Mouse (Mus musculus) layer of hippocampus, postnatal 36 days (tissue): ENCODE measurements around the gene Rfesd. TPM values are rescaled to one million over a fixed set of nuclear protein-coding genes. Genes with fewer than 3 reads are reported as not detected.

Experiments
- DNase-seq, 2 experiments: peaks; one replicate each; pipeline ENCODE4 v3.0.0; 2022
- total RNA-seq, 2 experiments: library from RNA; stranded (reverse); gene quantifications; 2 replicates each; pipeline ENCODE4 v1.2.3; 2021

Rfesd gene
- total RNA-seq, 2 experiments from 2014 or later: 15.8 to 20.8 TPM

DNA sequence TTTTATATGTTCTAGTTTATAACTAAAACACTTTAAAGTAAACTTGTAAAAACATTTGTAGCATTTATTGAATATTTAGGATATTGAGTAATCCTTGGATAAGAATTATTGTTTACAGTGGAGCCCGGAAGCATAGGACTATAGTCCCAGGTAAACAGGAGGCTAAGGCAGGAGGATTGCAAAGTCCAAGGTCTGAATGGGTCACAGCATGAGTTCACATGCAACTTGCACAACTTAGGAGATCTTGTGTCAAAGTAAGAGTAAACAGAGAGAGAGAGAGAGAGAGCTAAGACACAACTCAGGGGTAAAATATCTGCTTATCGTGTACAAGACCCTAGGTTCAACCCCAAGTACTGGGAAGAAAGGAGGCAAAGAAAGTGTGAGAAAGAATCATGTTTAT is 41.9 kb downstream of the Rfesd start:
- no peak for DNase-seq

DNA sequence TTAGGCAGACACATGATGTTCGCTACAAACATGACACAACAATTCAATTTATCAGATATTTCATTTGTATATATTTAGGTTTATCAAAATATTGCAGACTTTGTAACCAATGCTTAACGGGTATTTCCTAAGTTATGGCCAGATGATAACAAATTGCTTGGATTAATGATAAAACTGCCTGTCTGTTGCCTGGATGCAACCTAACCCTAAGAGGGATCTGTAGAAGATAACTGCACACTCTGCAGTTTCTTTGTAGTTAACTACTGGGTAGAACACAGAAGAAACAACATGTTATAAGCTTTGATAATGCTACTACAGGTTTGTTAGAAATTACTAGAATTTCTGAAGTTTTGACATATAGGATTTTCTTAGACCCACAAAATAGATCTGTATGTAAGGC is 42.3 kb downstream of the Rfesd start:
- no peak for DNase-seq

DNA sequence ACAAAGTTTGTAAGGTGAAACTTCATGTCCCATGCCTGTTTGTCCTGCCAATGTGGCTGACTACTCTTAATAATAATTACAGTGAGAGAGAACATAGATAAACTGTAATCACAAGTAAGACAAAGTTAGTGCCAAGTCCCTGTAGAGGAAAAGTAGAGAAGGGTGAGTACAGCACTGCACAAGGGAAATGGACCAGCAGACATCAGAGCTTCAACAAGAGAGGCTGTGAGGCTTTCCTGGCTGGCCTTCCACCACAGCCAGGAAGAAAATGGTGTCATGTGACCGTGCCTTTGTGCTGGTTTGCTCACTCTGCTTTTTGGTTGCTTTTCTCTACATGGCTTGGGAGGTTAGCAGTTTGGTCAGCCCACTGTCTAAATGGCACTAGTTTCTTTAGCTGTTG is 42.9 kb downstream of the Rfesd start:
- DNase-seq: no peak

DNA sequence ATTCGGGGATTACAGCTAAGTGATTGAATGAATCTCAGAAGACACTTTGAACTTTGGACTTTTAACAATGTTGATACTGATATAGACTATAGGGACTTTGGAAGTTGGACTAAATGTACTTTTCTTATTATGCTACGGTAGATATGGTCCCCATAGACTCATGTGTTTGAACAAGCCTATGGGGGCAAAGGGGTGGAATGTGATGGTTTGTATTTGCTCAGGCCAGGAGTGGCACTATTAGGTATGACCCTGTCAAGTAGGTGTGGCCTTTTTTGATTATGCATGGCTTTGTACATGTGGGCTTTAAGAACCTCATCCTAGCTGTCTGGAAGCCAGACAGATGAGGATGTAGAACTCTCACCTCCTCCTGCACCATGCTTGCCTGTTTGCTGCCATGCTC is 44.0 kb downstream of the Rfesd start:
- DNase-seq: no peak

DNA sequence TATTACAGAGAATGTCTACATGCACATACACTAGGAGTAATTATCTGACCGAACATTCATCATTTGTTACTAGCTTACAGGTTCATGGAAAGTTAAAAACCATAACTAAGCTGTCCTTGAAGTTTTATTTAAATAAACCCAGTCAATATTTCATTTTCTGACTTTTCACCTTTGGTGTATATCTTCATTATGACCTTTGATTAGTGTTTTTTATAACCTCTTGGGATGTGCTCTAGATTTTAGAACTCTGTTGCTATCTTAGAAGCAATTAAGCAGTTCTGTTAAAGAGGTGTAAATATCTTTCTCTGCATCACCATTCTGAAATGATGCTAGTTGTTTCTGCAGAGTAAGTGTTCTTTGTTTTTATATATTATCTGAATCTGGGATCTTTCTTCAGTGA is 51.7 kb downstream of the Rfesd start, which contains the start of gene Spata9:
Gene Spata9 (plus strand): TSS at position 301 of the 400 bp plus-strand sequence.
- DNase-seq: no peak

DNA sequence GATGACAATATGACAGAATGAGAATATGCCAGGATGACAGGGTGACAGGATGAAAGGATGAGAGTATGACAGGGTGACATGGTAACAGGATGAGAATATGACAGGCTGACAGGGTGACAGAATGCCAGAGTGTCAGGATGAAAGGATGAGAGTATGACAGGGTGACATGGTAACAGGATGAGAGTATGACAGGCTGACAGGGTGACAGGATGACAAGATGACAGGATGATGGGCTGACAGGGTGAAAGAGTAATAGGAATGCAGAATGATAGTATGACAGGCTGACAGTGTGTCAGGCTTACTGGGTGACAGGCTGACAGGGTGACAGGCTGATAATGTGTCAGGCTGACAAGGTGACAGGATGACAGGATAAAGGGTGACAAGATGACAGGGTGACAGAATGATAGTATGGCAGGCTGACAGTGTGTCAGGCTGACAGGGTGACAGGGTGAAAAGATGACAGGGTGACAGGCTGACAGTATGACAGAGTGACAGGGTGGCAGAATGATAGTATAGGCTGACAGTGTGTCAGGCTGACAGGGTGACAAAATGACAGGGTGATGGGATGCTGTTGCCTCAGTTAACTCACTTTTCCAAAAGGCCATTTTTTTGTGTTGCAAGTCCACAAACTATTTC is 63.0 kb downstream of the Rfesd start:
- DNase-seq: no peak

Other genes starting within 250 kb of the Rfesd start
- 10 to 100 TPM; 41.5 to 45.6 TPM for gene Glrx, start 178.9 kb downstream of the Rfesd start, total RNA-seq
- 10 to 100 TPM; 16.7 to 17.7 TPM for gene Rhobtb3, start 74.8 kb downstream of the Rfesd start, total RNA-seq
- not detected for gene Spata9, start 51.6 kb downstream of the Rfesd start, total RNA-seq
- 1 to 10 TPM; 1.6 to 2.4 TPM for gene Gpr150, start 38.3 kb upstream of the Rfesd start, total RNA-seq
- 1 to 10 TPM; 5.1 to 6.8 TPM for gene Arsk, start 79.9 kb upstream of the Rfesd start, total RNA-seq
- gene Ttc37, start 80.0 kb upstream of the Rfesd start, total RNA-seq: 10 to 100 TPM; 20.9 to 24.4 TPM